8 mouse cellular contexts compared by ENCODE assay signal in genomic region chr19:10486264-10486738, GRCm38 (mm10). TPM values are rescaled to one million over a fixed set of nuclear protein-coding genes. Genes with fewer than 3 reads are reported as not detected.
DNase-seq lines count a peak whose midpoint lies in the region; ATAC-seq and TF ChIP-seq lines count a peak whose summit lies in the region.

No protein-coding gene starts in this region.

- H3K4me3 ChIP-seq in ES-E14 (ENCODE audit: insufficient read depth in 1 of 2, low read depth in 1 of 2, low read length in 2 of 2, poor library complexity in 1 of 2, severe bottlenecking in 1 of 2), result no peak overlapping the region
- no peak overlapping the region for H3K4me3 ChIP-seq in bone marrow macrophage, adult 2 months (ENCODE audit: insufficient read depth, low read length)
- no peak overlapping the region for H3K4me3 ChIP-seq in embryonic facial prominence, embryonic 14.5 days (ENCODE audit: low read depth, low read length)
- no peak overlapping the region for H3K4me3 ChIP-seq in lung, embryonic 15.5 days

- peak; percentile 54 for DNase-seq in ES-E14 (ENCODE audit: low read depth, low spot score)
- peak; percentile 85 for DNase-seq in embryonic facial prominence, embryonic 14.5 days (ENCODE audit: low spot score)
- peak; percentile 71 for DNase-seq in heart, postnatal 4 days
- peak; percentile 72 for DNase-seq in layer of hippocampus, adult 11-12 months (ENCODE audit: low spot score)
- peak; percentile 24 for DNase-seq in ovary, postnatal 36 days (ENCODE audit: low spot score)

- H3K27me3 ChIP-seq in embryonic facial prominence, embryonic 14.5 days (replicated peaks; ENCODE audit: control insufficient read depth, insufficient read depth, low read length), result no peaks in the 10 kb centered on the region
- no peaks in the 10 kb centered on the region for H3K27me3 ChIP-seq in lung, embryonic 15.5 days

- no peaks in the 10 kb centered on the region for H3K36me3 ChIP-seq in ES-E14 (ENCODE audit: control insufficient read depth, insufficient read depth, low read length, poor library complexity, severe bottlenecking)
- H3K36me3 ChIP-seq in embryonic facial prominence, embryonic 14.5 days (ENCODE audit: control insufficient read depth, insufficient read depth, low read length), result no peaks in the 10 kb centered on the region
- no peaks in the 10 kb centered on the region for H3K36me3 ChIP-seq in lung, embryonic 15.5 days

- ATAC-seq in embryonic facial prominence, embryonic 14.5 days (ENCODE audit: low read depth), result peak; percentile 77
- peak; percentile 61; the same call in 1 of the 2 replicates for ATAC-seq in lung, embryonic 15.5 days (ENCODE audit: borderline replicate concordance, extremely low read depth, low FRiP score, low TSS enrichment)
- no peak for ATAC-seq in inflammation-experienced regulatory T-cells, adult 6 months

- H3K27ac ChIP-seq in ES-E14 (ENCODE audit: insufficient read depth, low read depth, low read length, poor library complexity, severe bottlenecking), result no peak overlapping the region
- no peak overlapping the region for H3K27ac ChIP-seq in bone marrow macrophage, adult 2 months (ENCODE audit: insufficient read depth, low read depth, low read length)
- no peak overlapping the region for H3K27ac ChIP-seq in embryonic facial prominence, embryonic 14.5 days (replicated peaks; ENCODE audit: low read depth, low read length)
- H3K27ac ChIP-seq in lung, embryonic 15.5 days, result no peak overlapping the region

- no peak overlapping the region for H3K4me2 ChIP-seq in embryonic facial prominence, embryonic 14.5 days (ENCODE audit: low read depth, low read length)
- H3K4me2 ChIP-seq in lung, embryonic 15.5 days, result no peak overlapping the region

- TF ChIP-seq POLR2A in bone marrow macrophage, adult 2 months (IDR thresholded peaks at IDR 0.05; ENCODE audit: borderline replicate concordance, low read depth, low read length), result no peak

- in situ Hi-C loops in ES-E14 (cut with MboI; ENCODE audit: low sequenced_read_pairs in 2 of 2, unreplicated experiment in 2 of 2), result no loop called here

- H3K9ac ChIP-seq in ES-E14 (ENCODE audit: insufficient read depth, low read depth, low read length, poor library complexity, severe bottlenecking), result no peak overlapping the region
- H3K9ac ChIP-seq in embryonic facial prominence, embryonic 14.5 days (ENCODE audit: low read depth, low read length), result no peak overlapping the region
- no peak overlapping the region for H3K9ac ChIP-seq in lung, embryonic 15.5 days

- TF ChIP-seq CTCF in bone marrow macrophage, adult 2 months (IDR thresholded peaks at IDR 0.05; ENCODE audit: low read depth, low read length), result peak; percentile 88

- no peaks in the 10 kb centered on the region for H3K9me3 ChIP-seq in ES-E14 (ENCODE audit: control insufficient read depth, insufficient read depth, low read depth, low read length)
- H3K9me3 ChIP-seq in embryonic facial prominence, embryonic 14.5 days (ENCODE audit: control insufficient read depth, low read length), result no peaks in the 10 kb centered on the region
- H3K9me3 ChIP-seq in lung, embryonic 15.5 days, result no peaks in the 10 kb centered on the region

- WGBS in embryonic facial prominence, embryonic 14.5 days, result 19% methylated on average over 9 of the region's 9 CpGs
- WGBS in lung, embryonic 15.5 days, result 18% methylated on average over 9 of the region's 9 CpGs

- no peaks in the 10 kb centered on the region for H3K4me1 ChIP-seq in ES-E14 (ENCODE audit: control insufficient read depth in 2 of 2, insufficient read depth in 2 of 2, low read length in 2 of 2, poor library complexity in 1 of 2)
- no peaks in the 10 kb centered on the region for H3K4me1 ChIP-seq in bone marrow macrophage, adult 2 months (ENCODE audit: control insufficient read depth, insufficient read depth, low read length)
- peaks cover 4% of the 10 kb centered on the region; the same call in 1 of the 2 replicates for H3K4me1 ChIP-seq in embryonic facial prominence, embryonic 14.5 days (ENCODE audit: control insufficient read depth, insufficient read depth, low read length)
- H3K4me1 ChIP-seq in lung, embryonic 15.5 days, result 0 out of 2 replicates have a peak, but pooled peaks cover 5% of the 10 kb centered on the region

TF ChIP-seq in ES-E14, 5 proteins besides CTCF, POLR2A, EP300 and RAD21:
- peak; percentile 84; the same call in 1 of the 2 replicates for TF ChIP-seq ZC3H11A (IDR thresholded peaks at IDR 0.05; ENCODE audit: borderline replicate concordance, low read depth, low read length)
- no peak for TF ChIP-seq HCFC1 (IDR thresholded peaks at IDR 0.05; ENCODE audit: borderline replicate concordance, insufficient read depth, low read length)

RNA-seq across cellular contexts. Expression of gene Ppp1r32, which starts 3.6 kb away (rescaled TPM):
- total RNA-seq in ES-E14 (2012; rRNA removed), result 0.48 and 0.62 TPM in 2 replicates
- 0.54 TPM in 1 of 2 replicates, not detected in the other for polyA plus RNA-seq in bone marrow macrophage, adult 2 months (2012; ENCODE audit: insufficient read depth, insufficient read length, missing spikeins)
- 0.45 and 2.5 TPM in 2 replicates for polyA plus RNA-seq in embryonic facial prominence, embryonic 14.5 days (2014; fragmentation: Nextera tagmentation; extraction: Ambion mirVana)
- total RNA-seq in heart, postnatal 4 days (2021), result under 1 TPM; 0.52 to 0.77 TPM
- 0.81 and 0.87 TPM in 2 replicates for polyA plus RNA-seq in lung, embryonic 15.5 days (2015; fragmentation: Nextera tagmentation; extraction: Ambion mirVana)
- polyA plus RNA-seq in inflammation-experienced regulatory T-cells, adult 6 months (2017; shearing (Covaris generic)), result under 1 TPM in 2 of 3 experiments, not detected in 1; 0.30 to 0.73 TPM

RNA-seq across cellular contexts. Expression of gene Lrrc10b, which starts 29.0 kb away (rescaled TPM):
- 0.27 and 0.37 TPM in 2 replicates for total RNA-seq in ES-E14 (2012; rRNA removed)
- not detected in 2 replicates for polyA plus RNA-seq in bone marrow macrophage, adult 2 months (2012; ENCODE audit: insufficient read depth, insufficient read length, missing spikeins)
- 0.68 and 1.4 TPM in 2 replicates for polyA plus RNA-seq in embryonic facial prominence, embryonic 14.5 days (2014; fragmentation: Nextera tagmentation; extraction: Ambion mirVana)
- 1 to 10 TPM; 3.3 to 4.7 TPM for total RNA-seq in heart, postnatal 4 days (2021)
- 0.79 and 1.1 TPM in 2 replicates for polyA plus RNA-seq in lung, embryonic 15.5 days (2015; fragmentation: Nextera tagmentation; extraction: Ambion mirVana)
- polyA plus RNA-seq in inflammation-experienced regulatory T-cells, adult 6 months (2017; shearing (Covaris generic)), result not detected

RNA-seq across cellular contexts. Expression of gene Cpsf7, which starts 38.8 kb away (rescaled TPM):
- total RNA-seq in ES-E14 (2012; rRNA removed), result 37.7 and 38.0 TPM in 2 replicates
- 62.0 and 62.8 TPM in 2 replicates for polyA plus RNA-seq in bone marrow macrophage, adult 2 months (2012; ENCODE audit: insufficient read depth, insufficient read length, missing spikeins)
- polyA plus RNA-seq in embryonic facial prominence, embryonic 14.5 days (2014; fragmentation: Nextera tagmentation; extraction: Ambion mirVana), result 50.9 TPM in 2 replicates
- total RNA-seq in heart, postnatal 4 days (2021), result 10 to 100 TPM; 50.0 to 52.9 TPM
- 37.0 and 38.4 TPM in 2 replicates for polyA plus RNA-seq in lung, embryonic 15.5 days (2015; fragmentation: Nextera tagmentation; extraction: Ambion mirVana)
- polyA plus RNA-seq in inflammation-experienced regulatory T-cells, adult 6 months (2017; shearing (Covaris generic)), result 10 to 100 TPM; 44.3 to 78.6 (median 67.6) TPM

RNA-seq across cellular contexts. Expression of gene Sdhaf2, which starts 39.6 kb away (rescaled TPM):
- total RNA-seq in ES-E14 (2012; rRNA removed), result 24.3 and 31.3 TPM in 2 replicates
- 47.0 and 51.9 TPM in 2 replicates for polyA plus RNA-seq in bone marrow macrophage, adult 2 months (2012; ENCODE audit: insufficient read depth, insufficient read length, missing spikeins)
- 57.0 and 62.1 TPM in 2 replicates for polyA plus RNA-seq in embryonic facial prominence, embryonic 14.5 days (2014; fragmentation: Nextera tagmentation; extraction: Ambion mirVana)
- 10 to 100 TPM; 54.2 to 56.5 TPM for total RNA-seq in heart, postnatal 4 days (2021)
- polyA plus RNA-seq in lung, embryonic 15.5 days (2015; fragmentation: Nextera tagmentation; extraction: Ambion mirVana), result 56.5 and 56.6 TPM in 2 replicates
- polyA plus RNA-seq in inflammation-experienced regulatory T-cells, adult 6 months (2017; shearing (Covaris generic)), result 10 to 100 TPM; 87.1 to 95.9 (median 94.8) TPM

Comparison
In these comparisons a context has a peak if more than half of its experiments do, and no peak if none do; other contexts are left out.
1. DNase-seq: peak in every context shown above with its lines; median percentile 85 in embryonic facial prominence, embryonic 14.5 days; 72 in layer of hippocampus, adult 11-12 months; 71 in heart, postnatal 4 days; 54 in ES-E14; 24 in ovary, postnatal 36 days.